Mouse (Mus musculus) induced T-regulatory cell, adult 2 months (primary cell): Measurements from ENCODE around the gene Fbrsl1.

Experiments used
- DNase-seq: peaks from one replicate; pipeline ENCODE4 v3.0.0-alpha.2; 2012; ENCODE audit warnings: low read depth

Fbrsl1 gene

DNA sequence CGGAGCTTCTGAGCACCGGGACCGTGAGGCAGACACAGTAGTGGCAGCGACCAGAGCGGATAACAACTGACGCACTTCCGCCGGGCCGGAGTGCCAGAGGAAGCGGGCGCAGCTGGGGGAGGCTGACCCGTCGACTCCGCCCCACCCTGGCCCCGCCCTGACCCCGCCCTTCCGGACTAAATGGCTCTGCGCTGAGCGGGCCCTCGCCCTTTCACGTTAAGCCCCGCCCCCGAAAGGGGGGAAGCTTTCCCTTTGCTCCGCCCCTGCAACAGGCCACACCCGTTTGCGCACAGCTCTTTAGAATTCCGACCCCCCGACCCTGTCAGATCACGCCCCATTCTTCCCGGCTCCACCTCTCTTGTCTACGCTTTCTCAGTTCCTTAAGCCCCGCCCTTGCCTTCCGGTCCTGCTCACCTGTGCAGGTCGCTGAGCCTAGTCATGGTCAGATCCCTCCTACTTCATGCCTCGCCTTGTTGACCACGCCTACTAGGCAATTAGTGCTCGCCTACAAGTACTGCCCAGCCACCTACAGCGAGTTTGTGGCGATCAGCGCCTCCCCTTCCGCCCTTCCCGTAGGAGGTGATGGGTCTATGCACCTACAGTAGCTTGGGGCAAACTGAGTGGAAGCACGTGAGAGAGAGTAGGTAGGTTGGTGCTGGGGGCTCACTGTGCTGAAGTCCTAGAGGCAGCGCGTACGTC is at the start of gene Fbrsl1:
Gene Fbrsl1, minus strand, starts transcription at position 68 of the 699 bp plus-strand sequence.
- peak; percentile 99 for DNase-seq

DNA sequence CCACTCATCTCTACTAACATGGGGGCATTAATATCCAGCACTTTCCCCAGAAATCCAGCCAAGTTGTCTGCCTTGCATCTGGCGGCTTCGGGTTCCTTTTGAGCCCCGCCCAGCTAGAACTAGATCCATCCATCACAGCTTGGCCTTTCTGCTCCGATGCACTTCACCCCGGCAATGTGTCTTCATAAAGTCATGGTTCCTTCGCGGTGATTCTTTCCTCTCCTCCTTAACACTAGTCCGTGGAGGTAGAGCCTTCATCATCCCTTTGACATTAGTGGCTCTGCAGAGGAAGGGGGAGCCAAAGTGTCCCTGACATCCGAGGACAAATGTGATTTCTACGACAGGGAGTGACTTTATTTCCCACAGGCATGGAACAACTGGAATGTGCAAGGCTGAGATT is 49.8 kb upstream of the Fbrsl1 start:
- no peak for DNase-seq

DNA sequence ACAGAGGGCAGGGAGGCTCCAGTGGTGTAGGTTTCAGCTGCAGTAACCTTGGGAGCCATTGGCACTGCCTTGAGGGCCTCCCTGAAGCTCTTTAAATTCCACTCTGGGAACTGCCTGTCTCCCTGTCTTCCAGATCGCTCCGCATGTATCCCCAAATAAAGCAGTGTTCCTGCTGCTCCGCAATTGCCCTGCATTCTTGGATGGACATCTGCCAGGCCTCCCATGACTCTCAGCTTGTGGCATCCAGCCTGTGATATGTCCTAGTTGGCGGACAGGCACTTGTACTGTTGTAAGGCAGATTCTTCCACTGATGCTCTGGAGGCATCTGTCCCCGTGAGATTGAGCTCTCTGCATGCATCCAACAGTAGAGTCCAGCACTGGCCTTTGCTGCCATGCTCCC is 49.3 kb upstream of the Fbrsl1 start:
- no peak for DNase-seq

DNA sequence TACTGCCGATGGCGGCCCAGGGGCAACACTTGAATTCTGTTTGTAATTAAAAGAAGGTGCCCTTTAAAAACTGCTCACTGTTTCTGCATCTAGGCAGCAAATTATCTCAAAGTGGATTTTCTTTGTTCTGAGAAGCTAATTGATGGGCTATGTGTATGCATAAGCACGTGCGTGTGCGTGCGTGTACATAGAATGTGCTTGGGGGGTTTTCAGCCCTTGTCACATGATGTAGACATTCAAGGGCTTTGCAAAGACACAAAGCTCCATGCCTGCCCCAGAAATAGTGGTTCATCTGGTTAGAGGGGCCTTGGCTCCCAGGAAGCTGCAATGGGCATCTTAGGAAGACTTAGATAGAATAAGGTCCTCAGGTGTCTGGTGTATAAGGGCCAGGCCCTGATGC is 46.7 kb upstream of the Fbrsl1 start:
- no peak for DNase-seq

DNA sequence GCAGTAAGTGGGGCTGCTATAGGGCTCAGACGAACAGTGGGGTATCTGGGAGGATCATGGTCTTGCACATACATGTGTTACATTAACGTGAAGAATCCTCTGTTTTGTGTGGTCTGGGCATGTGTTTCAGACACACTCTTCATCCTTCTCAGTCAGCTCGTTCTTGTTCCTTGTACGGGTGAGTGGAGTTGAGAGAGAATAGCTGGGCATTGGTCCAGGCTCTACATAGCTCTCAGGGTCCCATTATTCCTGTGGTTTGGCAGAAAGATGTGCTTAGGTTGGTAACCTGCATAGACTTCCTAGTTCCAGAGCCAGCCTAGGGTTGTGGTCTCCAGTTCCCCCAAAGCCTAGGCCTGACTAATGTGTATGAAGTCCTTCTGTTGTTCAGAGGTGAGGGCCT is 46.1 kb upstream of the Fbrsl1 start:
- no peak for DNase-seq

DNA sequence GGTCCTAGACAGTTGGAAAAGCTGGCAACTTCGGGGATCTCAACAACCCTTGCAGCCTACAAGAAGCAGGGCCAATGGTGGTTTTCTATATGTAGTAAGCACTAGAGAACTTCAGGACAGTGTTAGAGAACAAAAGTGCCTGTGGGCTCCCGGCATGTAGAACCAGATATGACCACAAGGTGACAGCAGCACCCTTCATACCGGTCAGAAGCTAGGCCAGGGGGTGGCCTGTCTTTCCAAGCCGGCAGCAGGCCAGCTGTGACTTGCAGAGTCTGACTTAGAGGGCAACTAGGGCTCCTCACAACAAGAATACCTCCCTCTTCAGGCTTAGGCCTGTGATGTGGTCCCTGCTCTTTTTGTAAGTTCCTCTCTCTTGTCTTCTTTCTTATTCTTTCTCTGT is 45.5 kb upstream of the Fbrsl1 start:
- DNase-seq, result peak; percentile 80

DNA sequence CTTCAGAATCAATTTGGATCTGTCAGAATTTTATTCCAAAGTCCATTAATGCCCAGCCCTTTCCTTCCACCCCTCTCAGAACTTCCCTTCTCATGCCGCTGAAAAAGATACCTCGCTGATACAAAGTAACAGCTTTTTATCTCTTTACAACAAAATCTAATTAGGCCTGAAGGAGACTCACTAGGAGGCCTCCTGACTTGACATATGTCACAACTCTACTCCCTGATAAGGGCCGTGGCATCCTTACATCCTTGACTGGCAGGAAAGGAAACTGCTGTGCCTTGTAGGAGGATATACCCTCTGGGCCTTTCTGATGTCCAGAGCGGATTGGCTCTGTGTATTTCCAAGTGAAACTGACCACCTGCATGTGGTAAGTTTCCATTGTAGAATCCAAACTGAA is 41.3 kb upstream of the Fbrsl1 start:
- DNase-seq, result no peak

DNA sequence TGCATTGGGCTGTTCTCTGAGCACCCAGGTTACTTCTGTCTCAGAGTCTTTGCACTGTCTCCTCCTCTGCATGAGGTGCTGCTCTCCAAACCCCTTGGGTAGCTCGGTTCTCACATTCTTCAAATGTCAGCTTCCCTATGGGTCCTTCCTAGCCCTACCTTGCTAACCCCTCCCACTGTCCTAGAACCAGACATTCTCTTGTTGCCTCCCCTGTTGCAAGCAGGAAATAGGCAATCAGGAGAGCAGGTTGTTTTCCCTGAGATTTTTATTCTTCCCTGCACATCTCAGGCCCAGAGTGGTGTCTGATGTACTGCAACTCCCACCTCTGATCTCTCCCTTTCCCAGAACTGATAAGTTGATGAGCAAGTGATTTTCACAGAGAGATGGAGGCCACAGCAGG is 39.6 kb upstream of the Fbrsl1 start:
- no peak for DNase-seq

DNA sequence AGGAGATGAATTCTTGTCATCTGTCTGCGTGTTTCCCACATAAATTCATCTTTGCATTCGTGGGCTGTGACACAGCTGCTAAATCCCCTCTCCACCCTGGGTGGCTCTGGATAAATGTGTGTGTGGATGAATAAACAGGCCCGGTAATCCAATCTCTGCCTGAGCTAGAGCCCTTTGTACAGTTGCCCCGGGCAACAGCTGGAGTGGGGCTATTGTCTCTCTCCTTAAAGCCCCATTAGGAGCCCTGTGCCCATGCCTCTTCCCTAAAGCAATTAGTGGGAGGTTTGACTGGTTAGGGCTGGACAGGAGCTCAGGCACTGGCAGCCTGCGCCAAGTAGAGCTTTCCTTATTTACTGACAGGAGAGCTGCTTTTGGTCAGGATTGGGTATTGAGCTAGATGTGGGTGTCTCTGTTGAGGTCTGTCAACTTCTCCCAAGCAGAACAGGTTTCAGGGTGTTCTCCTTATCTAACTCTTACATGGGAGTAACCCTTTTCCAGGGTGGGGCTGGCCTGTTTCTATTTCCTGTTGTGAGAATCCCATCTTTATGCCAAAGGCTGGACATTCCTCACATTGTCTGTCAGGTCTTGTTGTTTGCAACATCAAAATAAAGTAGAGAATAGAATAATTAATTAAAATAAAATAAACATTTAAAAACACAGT is 38.5 kb upstream of the Fbrsl1 start:
- no peak for DNase-seq

DNA sequence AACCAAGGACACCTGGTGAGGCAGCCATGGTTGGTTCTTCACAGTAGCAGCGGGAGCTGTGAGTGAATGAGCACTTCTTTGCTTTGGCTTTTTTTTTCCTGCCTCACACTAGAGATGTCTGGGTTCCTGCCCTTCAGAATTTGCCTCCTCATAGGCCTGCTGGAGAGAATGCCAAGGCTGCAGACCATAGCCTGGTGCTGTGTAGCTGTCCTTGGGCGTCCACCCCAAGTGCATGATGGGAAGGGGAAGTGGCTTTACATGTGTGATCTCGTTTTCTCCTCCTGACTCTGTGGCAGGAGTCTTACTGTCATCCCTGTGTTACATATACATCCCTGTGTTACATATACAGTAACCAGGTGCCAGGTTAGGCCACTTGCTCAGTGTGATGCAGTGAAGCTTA is 36.4 kb upstream of the Fbrsl1 start:
- DNase-seq, result no peak

DNA sequence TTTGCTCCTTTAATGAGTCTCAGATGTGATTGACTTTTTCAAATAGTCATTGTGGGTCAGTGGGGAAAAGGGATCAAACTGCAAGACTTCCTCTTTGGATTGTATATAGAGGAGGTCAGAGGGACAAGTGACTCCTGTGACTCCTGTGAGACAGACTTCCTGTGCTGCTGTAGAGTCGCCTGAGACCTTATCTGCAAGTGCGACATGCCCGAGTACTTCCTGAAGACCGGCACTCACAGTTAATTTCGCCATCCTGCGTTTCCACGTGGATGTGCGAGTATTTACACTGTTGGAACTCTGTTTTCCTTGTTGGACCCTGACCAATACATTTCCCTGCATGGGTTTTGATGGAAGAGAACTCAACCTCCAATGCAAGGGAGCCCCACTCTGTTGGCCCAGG is 30.9 kb upstream of the Fbrsl1 start:
- no peak for DNase-seq

DNA sequence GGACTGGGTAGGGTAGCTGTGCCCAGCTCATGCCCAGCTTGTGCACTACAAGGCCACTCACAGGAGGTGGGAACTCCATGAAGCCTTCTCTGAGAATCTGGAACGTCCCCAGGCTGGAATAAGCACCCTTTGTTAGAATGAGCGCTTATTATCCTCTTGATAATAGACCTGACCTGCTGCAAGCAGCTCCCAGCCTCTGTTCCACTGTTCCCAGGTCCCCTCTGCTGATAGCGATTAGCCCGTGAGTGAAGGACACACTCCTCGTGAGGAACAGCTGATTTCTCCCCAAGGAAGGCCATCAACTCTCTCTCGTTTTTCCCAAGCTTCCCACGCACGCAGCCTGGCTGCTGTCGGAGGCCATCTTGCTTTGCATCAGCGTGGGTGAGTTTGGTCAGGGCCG is 25.9 kb upstream of the Fbrsl1 start:
- no peak for DNase-seq

DNA sequence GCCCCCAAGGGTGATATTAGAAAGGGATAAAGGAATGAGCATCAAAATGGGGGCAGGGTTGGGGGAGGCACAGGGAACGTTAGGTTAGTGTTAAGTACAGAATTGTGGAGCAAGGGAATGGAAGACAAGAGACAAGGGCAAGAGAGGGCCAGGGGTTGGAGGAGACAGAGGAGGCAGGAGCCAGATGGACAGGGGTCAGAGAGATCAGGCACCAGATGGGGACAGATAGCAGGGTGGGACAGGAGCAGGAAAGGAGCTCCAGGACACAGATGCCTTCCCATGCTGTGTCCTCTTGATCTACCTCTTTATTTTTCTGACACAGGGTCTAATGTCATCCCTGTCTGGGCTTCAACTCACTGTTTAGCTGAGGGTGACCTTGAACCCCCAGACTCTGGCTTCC is 24.5 kb upstream of the Fbrsl1 start:
- DNase-seq, result no peak

DNA sequence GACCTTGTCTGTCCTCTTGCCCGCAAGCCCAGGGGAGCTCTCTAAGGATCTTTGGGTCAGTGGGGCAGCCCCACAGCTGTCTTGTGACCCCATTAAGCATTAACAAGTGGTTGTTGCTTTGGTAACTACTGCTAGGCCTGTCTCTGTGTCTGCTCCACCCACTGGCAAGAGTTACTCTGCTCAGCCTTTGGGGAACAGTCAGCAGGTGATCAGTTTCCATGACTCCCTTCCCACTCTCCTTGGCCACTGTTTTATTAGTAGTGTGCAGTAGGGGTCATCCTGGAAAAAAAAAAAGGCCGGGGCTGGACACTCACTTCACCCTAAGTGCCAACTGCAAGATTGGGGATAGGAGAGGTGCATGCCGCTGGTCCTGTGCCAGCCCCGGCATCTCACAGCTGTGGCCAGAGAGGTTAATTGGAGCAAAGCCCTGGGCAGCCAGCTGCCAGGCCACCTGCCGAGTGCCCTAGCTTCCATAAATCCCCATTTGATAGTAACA is 23.7 kb upstream of the Fbrsl1 start:
- DNase-seq, result no peak

DNA sequence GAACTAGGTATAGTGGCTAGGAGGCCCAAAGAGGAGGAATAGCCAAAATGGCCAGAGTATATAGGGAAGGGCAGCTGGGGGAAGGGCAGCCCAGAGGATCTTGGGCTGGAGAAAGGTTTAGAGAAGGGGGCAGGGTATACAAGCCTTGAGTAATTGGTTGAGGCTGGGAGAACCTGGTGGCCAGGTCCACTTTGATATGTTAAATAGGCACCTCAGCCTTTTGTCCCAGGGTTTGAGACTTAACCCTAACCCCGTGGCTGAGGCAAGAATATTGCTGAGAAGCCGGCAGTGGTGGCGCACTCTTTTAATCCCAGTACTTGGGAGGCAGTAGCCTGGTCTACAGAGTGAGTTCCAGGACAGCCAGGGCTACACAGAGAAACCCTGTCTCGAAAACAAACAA is 23.0 kb upstream of the Fbrsl1 start:
- no peak for DNase-seq

DNA sequence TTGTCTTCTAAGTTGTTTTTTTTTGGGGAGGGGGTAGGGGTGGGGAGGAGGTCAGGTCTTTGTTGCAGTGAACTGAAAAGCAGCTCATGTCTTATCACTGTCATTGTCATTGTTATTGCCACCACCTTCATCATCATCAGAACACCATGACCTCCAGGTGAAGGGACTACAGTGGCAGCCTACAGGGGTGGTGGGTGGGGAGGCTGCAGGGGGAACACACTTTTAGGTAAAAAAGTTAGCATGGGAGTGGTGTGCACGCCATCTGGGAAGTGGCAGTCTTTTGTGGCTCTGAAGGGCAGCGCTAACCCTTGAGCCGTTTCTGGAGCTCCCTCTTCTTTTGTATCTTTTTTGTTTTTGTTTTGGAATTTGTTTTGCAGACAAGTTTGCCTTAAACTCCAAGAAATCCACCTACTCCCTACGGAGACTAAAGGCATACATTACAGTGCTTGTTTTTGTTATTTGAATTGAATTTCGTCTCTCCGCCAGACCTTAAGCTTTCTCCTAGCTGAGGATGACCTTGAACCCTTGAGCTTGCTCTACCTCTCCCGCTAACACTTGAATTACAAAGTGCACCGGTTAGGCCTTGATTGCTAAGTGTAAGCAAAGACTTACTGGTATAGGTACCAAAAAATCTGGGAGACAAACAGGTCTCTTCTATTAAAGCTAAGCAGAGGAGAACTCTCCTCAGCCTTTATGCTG is 21.1 kb upstream of the Fbrsl1 start:
- no peak for DNase-seq

DNA sequence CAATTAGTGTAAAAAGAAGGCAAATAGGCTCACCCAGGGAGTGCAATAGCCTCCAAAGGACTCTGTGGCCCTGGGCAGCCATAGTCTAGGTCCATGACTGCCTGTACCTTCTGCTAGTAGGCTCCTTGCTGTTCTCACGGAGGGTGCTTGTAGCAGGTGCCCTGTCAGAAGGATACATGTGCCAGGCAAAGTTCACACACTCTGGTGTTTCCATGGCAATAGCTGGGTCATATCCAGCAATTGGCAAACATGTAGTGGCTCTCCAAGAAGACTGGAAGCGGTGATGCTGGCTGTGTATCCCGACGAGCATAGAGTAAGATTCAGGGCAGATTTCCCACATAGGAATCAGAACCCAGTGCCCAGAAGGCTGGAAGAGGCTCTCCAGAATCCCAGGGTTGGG is 20.0 kb upstream of the Fbrsl1 start:
- DNase-seq, result no peak

DNA sequence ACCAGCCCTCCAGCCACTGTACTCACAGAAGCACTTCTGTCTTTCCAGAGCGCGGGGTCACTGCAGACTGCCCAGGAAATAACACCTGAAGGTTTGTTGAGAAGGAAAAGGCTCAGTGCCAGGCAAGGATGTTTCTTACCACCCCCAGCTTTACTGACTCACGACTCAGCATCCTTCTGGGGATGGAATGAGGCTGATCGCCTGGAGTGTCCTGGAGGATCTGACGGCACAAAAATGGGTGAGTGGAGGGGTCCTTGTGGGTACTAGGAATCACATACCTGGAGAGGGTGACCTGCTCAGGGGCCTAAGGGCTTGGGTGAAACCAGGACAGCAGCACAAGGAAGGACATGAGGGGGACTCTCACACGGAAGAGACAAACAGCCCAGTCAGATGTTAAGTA is 19.4 kb upstream of the Fbrsl1 start:
- DNase-seq, result no peak

DNA sequence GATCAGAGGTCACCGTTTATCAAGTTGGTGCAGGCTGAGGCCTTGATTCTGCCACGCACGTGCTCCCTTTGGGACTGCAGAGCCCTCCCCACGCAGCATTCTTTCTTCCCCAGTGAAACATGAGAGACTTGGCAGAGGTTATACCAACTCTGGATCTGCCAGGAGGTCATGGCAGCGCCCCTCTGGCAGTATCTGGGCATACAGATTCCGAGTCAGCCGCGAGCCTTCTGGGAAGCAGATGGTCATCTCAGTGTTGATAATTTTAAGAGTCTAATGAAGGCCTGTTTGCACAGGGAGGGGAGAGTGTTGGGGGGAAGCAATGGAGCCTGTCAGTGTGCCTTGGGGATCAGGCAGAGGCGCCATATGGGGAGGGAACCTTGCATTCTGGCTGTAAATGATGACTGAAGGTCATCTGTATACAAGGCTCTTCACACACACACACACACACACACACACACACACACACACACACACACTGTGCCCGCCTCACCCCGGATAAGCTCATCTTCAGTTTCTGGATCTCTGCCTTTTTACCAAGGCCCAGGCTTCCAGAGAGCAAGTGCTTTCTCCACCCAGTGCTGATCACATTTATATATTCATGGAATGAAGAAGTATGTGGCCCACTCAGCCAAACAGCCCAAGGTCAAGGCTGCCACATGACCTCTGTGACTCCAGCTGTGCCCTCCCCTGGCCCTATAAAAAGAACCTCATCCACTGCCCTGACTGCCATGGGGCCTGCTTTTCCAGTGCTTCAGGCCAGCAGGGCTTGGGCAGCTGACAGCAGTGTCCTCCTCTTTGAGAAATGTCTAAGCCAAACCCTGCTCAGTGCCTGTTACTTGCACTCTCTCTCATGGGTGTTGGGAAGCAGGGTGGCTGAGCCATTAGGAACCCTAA is 18.5 kb upstream of the Fbrsl1 start:
- DNase-seq, result no peak

DNA sequence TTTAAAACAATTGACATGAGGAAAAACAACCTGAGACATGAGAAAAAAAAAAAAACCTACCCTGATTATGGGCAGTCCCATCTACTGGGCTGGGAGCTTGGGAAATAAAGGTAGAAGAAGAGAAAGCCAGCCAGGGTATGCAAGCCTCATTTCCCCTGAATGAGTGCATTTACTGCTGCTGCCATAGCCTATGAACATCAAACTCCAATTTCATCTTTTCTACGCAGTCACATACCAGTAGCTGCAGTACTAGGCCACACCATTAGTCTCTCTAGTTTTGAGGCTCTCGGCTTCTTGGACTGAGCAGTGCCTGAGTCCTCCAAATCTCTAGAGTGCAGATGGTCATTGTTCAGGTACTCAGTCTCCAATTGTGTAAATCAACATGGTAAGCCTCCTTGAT is 14.3 kb upstream of the Fbrsl1 start:
- no peak for DNase-seq

DNA sequence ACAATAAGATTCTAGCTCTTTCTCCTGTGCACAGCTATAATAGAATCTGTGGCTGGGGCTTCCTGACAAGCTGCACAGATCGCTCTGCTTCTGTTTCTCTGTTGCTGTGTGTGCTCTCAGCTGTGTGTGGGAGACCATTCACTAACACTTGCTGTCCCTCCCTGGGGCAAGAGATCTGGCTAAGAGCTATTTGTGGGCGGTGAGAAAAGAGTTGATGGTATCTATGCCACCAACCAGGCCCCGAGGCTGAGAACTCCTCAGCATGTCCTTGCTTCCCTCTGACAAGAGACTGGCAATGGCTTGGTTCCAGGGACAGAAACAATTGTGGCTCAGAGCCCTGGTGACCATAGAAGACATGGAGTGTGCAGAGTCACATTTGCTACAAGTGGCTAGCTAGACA is 10.6 kb upstream of the Fbrsl1 start:
- DNase-seq, result no peak

DNA sequence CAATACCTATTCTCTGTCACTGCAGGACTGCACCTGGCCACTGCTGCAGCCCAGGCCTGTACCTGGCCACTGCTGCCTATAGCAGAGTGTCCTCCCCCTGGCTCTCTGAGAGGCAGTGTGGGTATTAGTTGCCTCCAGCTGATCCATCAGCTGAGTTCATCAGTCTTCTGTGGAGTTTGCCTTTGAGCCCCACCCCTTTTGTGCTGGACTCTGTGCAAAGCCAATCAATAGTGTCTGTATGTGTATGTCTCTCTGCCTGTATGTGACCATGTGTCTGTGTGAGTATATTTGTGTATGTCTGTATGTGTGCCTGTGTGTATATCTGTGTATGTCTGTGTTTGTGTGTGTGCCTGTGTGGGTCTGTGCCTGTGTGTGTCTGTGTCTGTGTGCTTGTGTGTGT is 7.0 kb upstream of the Fbrsl1 start:
- no peak for DNase-seq
